Mouse (Mus musculus): ENCODE measurements around the gene Stpg3.

DNA sequence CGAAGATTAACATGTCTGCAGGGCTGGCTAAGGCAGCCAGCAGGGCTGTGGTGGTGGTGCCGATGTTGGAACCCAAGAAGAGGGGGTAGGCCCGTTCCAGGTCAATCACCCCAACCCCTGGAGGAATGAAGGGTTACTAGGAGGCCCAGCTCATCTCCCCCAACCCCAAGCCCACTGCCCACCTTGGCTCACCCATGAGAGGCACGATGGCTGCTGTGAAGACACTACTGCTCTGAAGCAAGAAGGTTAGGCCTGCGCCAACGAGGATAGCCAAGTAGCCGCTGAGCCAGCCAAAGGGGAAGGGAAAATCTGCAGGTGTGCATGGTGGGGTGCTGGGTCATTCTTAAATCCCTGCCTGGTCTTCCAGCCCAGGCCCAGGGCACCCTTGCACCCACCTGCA is 16.1 kb upstream of the Stpg3 start:
- TF ChIP-seq MXI1 (IDR thresholded peaks at IDR 0.05; ENCODE audit: low read depth, low read length) (no peak), ZMIZ1 (IDR thresholded peaks at IDR 0.05; ENCODE audit: low read depth, low read length) (no peak), CTCF (IDR thresholded peaks at IDR 0.05 in 2 of 3, conservative IDR thresholded peaks at IDR 0.05 in 1 of 3; ENCODE audit: control insufficient read depth in 1 of 3, insufficient read depth in 1 of 3, low read depth in 2 of 3, low read length in 3 of 3, poor library complexity in 1 of 3, severe bottlenecking in 1 of 3) (no peak), USF1 (IDR thresholded peaks at IDR 0.05; ENCODE audit: low read depth, low read length) (no peak), USF2 (IDR thresholded peaks at IDR 0.05; ENCODE audit: borderline replicate concordance in 1 of 2, insufficient read depth in 1 of 2, low read depth in 1 of 2, low read length in 2 of 2) (no peak), ELF1 (IDR thresholded peaks at IDR 0.05; ENCODE audit: low read depth, low read length) (no peak), RAD21 (IDR thresholded peaks at IDR 0.05; ENCODE audit: low read depth, low read length) (no peak), MYC (IDR thresholded peaks at IDR 0.05; ENCODE audit: low read depth, low read length) (no peak), MAZ (IDR thresholded peaks at IDR 0.05; ENCODE audit: low read depth, low read length) (no peak), SIN3A (IDR thresholded peaks at IDR 0.05; ENCODE audit: low read length) (no peak), UBTF (IDR thresholded peaks at IDR 0.05; ENCODE audit: borderline replicate concordance, insufficient read depth, low read depth, low read length) (no peak), MEF2A (IDR thresholded peaks at IDR 0.05; ENCODE audit: extremely low read depth, insufficient replicate concordance, low read depth, low read length, poor library complexity, severe bottlenecking) (no peak), MAFK (IDR thresholded peaks at IDR 0.05; ENCODE audit: borderline replicate concordance, low read depth, low read length) (no peak)
